Mouse (Mus musculus) spleen, adult 2 months (tissue): ENCODE results near the gene Fam222a. TPM values are rescaled to one million over a fixed set of nuclear protein-coding genes. Genes with fewer than 3 reads are reported as not detected.

Source experiments
- DNase-seq, 2 experiments: peaks; one replicate each; pipeline versions ENCODE4 v3.0.0 to v3.0.0-alpha.2; 2012 to 2021; ENCODE audit warnings: low spot score in 2 of 2, low read depth in 1 of 2
- H3K27ac ChIP-seq: fragments of 200-500 bp; 2 replicates; pipeline ENCODE4 v1.5.1; 2012; ENCODE audit warnings: low read length, inconsistent platforms; ENCODE audit not compliant: insufficient read depth
- H3K27me3 ChIP-seq: fragments of 200-500 bp; 2 replicates; pipeline ENCODE4 v1.6.1; 2012; ENCODE audit warnings: mild to moderate bottlenecking, moderate library complexity, low read length, inconsistent platforms; ENCODE audit not compliant: control insufficient read depth, insufficient read depth
- H3K36me3 ChIP-seq: fragments of 200-500 bp; 2 replicates; pipeline ENCODE4 v1.6.1; 2012; ENCODE audit warnings: mild to moderate bottlenecking, low read length, inconsistent platforms; ENCODE audit not compliant: control insufficient read depth, insufficient read depth
- H3K4me1 ChIP-seq: fragments of 200-500 bp; 2 replicates; pipeline ENCODE4 v1.6.1; 2011; ENCODE audit warnings: inconsistent platforms; ENCODE audit not compliant: control insufficient read depth, insufficient read depth, insufficient read length
- H3K4me3 ChIP-seq: fragments of 200-500 bp; 2 replicates; pipeline ENCODE4 v1.5.1; 2011; ENCODE audit warnings: mild to moderate bottlenecking, inconsistent platforms; ENCODE audit not compliant: insufficient read depth, insufficient read length; ENCODE audit errors: extremely low read depth
- CTCF ChIP-seq: fragments of 200-500 bp; IDR thresholded peaks from 2 replicates; pipeline ENCODE4 v1.5.1; 2011; ENCODE audit warnings: mild to moderate bottlenecking, inconsistent platforms; ENCODE audit not compliant: insufficient read depth, insufficient read length, insufficient replicate concordance; ENCODE audit errors: extremely low read depth
- POLR2A ChIP-seq: fragments of 200-500 bp; IDR thresholded peaks from 2 replicates; pipeline ENCODE4 v1.6.1; 2011; ENCODE audit warnings: low read depth, low read length, inconsistent platforms
- WGBS: fragments of 180-500 bp; shearing (Covaris S2); methylation state at CpG from one replicate; pipeline ENCODE4 v1.1.7; 2018; 5-methylcytosine and 5-hydroxymethylcytosine counted together
- polyA plus RNA-seq: library from polyadenylated mRNA; depleted of rRNA; stranded (reverse); fragments of >200 nt; gene quantifications from 2 replicates; pipeline ENCODE4 v1.2.3, GENCODE M21; 2012

The Fam222a gene
- polyA plus RNA-seq, 1 experiment, result 2.8 TPM

DNA sequence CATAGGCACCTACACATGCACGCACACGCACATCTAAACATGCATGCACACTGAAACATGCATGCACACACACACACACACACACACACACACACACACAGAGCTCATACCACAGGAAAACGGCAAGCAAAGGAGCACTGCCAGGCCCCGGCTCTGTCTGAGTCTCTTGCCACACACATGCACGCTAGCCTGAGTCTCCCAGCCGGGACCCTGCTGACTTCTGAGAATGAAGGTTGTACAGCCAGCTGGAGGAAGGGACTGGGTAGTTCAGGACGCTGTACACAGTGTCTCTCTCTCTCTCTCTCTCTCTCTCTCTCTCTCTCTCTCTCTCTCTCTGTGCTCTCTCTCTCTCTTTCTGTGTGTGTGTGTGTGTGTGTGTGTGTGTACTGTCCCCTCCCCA, 17.4 kb upstream of the Fam222a start:
- TF ChIP-seq CTCF (no peak), POLR2A (no peak)
- no peaks in the 10 kb centered on the region for H3K27me3 ChIP-seq

GRCm38 (mm10) chr5:114550886-114551492, 16.8 kb upstream of the Fam222a start:
- WGBS, result 30% methylated on average over 6 of the region's 6 CpGs
- no peak overlapping the region for H3K4me3 ChIP-seq
- no peak overlapping the region for H3K27ac ChIP-seq
- TF ChIP-seq CTCF (no peak), POLR2A (no peak)
- DNase-seq, result no peak
- H3K36me3 ChIP-seq, result no peaks in the 10 kb centered on the region
- H3K27me3 ChIP-seq, result no peaks in the 10 kb centered on the region
- H3K4me1 ChIP-seq, result no peaks in the 10 kb centered on the region

More for the DNA sequence above, 17.4 kb upstream of the Fam222a start:
- no peak for DNase-seq
- H3K27ac ChIP-seq, result no peak overlapping the region
- H3K36me3 ChIP-seq, result no peaks in the 10 kb centered on the region
- no peaks in the 10 kb centered on the region for H3K4me1 ChIP-seq
- no peak overlapping the region for H3K4me3 ChIP-seq
- 41% methylated on average over 7 of the region's 7 CpGs for WGBS

GRCm38 (mm10) chr5:114552507-114553208, 15.2 kb upstream of the Fam222a start:
- H3K36me3 ChIP-seq, result no peaks in the 10 kb centered on the region
- no peak overlapping the region for H3K4me3 ChIP-seq
- no peaks in the 10 kb centered on the region for H3K4me1 ChIP-seq
- TF ChIP-seq CTCF (no peak), POLR2A (no peak)
- no peaks in the 10 kb centered on the region for H3K27me3 ChIP-seq
- no peak for DNase-seq
- no peak overlapping the region for H3K27ac ChIP-seq
- 76% methylated on average over 13 of the region's 13 CpGs for WGBS

GRCm38 (mm10) chr5:114553706-114554105, 14.1 kb upstream of the Fam222a start:
- Histone ChIP-seq H3K4me1 (no peaks in the 10 kb centered on the region), H3K36me3 (no peaks in the 10 kb centered on the region), H3K27me3 (no peaks in the 10 kb centered on the region), H3K4me3 (no peak overlapping the region), H3K27ac (no peak overlapping the region)
- TF ChIP-seq POLR2A, result no peak
- TF ChIP-seq CTCF, result no peak
- no peak for DNase-seq
- 43% methylated on average over 8 of the region's 8 CpGs for WGBS

- TF ChIP-seq POLR2A (no peak), CTCF (no peak)
- Histone ChIP-seq H3K4me1 (no peaks in the 10 kb centered on the region), H3K27ac (no peak overlapping the region), H3K4me3 (no peak overlapping the region), H3K27me3 (no peaks in the 10 kb centered on the region), H3K36me3 (no peaks in the 10 kb centered on the region)
- 89% methylated on average over 2 of the region's 2 CpGs for WGBS
- DNase-seq, result no peak
These were observed 12.4 kb upstream of the Fam222a start for GRCm38 (mm10) chr5:114555424-114555823.

DNA sequence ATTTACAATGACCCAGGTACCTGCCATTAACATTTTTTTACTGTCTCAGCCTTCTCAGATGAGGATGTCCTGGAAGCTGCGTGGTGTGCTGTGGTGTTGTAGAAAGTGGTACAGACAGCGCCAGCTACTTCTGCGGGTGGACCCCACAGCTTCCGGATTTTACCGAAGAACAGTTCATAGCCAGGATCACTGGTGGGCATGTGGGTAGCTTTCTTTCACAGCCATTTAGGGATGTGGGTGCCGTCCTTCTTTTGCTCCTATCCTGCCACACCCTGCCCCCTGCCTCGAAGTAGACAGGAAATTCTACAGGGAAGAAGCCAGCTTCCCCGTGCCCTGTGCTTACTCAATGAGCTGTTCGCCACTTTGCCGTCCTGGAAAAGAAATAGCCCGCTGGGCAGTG, 11.7 kb upstream of the Fam222a start:
- no peaks in the 10 kb centered on the region for H3K27me3 ChIP-seq
- TF ChIP-seq CTCF (no peak), POLR2A (no peak)
- no peak overlapping the region for H3K4me3 ChIP-seq
- H3K36me3 ChIP-seq, result no peaks in the 10 kb centered on the region
- no peak overlapping the region for H3K27ac ChIP-seq
- 31% methylated on average over 11 of the region's 11 CpGs for WGBS
- no peak for DNase-seq
- no peaks in the 10 kb centered on the region for H3K4me1 ChIP-seq
